Mouse (Mus musculus): ENCODE results near the gene Nfkbiz. TPM values are rescaled to one million over a fixed set of nuclear protein-coding genes. Genes with fewer than 3 reads are reported as not detected.

Gene Nfkbiz
- total and polyA plus RNA-seq, 2 experiments from 2014 or later, result 1.4 to 3.3 TPM

DNA sequence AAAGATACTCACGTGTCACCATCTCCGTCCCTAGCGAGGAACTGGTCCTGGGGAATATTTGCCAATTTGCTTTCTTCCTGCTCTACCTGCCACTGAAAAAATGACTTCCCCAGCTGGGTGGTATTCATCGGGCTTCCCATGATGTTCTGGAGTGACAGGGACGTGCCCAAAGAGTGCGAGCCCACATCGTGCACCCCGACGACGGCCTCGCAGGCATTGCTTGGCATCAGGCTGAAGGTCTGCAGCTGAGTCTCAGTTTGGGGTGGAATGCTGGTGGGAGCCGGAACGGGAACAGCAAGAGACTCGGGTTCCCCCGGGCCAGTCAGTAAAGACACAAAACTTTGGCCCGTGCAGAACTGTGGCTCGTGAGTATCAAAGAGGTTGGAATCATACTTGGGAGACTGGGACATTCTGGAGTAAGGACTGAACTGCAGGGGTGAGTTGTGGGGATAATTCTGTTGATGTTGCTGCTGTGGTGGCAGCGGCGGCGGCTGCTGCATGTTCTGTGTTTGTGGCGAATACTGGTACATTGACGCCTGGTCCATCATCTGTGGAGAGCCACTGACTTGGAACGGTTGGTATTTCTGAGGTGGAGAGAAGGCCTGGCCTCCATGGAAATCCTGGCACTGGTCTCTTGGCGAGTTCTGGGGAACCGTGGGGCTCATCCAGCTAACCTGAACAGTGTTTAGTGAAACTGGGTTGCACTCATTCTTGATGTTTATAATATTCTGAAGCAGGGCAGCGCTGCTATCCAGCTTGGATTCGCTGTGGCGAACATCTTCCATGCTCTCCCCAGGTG, 20.8 kb downstream of the Nfkbiz start:
- Histone ChIP-seq H3K27ac (no peak overlapping the region), H3K9ac (replicated peaks; ENCODE audit: low read length) (no peak overlapping the region), H3K4me2 (ENCODE audit: low read depth, low read length) (no peak overlapping the region), H3K9me3 (ENCODE audit: low read length) (no peaks in the 10 kb centered on the region), H3K36me3 (ENCODE audit: insufficient read depth, low read length) (peaks cover 31% of the 10 kb centered on the region), H3K4me1 (ENCODE audit: insufficient read depth, low read length) (peaks cover 4% of the 10 kb centered on the region; the same call in 1 of the 2 replicates), H3K27me3 (ENCODE audit: insufficient read depth, low read length) (no peaks in the 10 kb centered on the region), H3K4me3 (ENCODE audit: low read length) (no peak overlapping the region)
- TF ChIP-seq CTCF (IDR thresholded peaks at IDR 0.05; ENCODE audit: low read depth), result no peak
- 93% methylated on average over 28 of the region's 28 CpGs for WGBS
- no peak for ATAC-seq
- no peak for DNase-seq (ENCODE audit: low spot score)

DNA sequence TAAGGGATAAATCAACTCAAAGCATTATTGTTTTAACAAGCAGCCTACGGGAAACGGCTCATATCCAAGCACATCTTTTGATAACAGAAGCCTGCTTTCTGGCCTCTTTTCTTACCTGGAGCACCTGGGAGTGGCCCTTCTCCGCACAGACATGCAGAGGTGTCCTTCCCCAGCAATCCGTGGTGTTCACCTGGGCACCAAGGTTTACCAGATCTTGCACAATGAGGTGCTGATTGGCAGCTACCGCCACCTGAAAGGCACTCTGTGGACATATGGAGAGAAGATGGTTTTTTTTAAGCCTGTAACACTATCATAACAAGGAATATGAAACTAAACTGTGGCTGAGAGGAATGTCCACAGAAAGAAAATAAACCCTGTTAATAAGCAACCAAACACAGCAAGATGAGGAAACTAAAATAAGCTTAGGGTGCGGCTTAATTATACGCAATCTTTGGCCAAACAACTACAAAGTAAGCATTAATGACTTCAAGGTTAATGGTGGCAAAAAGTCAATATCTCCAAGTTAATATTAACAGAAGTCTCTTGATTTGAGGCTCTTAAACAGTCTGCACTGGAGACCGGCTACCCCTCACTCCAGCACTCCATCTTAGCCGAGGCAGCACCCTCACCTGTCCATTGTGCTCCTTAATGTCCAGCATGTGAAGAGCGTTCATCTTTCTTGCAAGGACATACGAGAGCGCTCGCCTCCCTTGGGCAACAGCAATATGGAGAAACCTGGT, 22.3 kb downstream of the Nfkbiz start:
- Histone ChIP-seq H3K36me3 (ENCODE audit: insufficient read depth, low read length) (peaks cover 37% of the 10 kb centered on the region), H3K4me3 (ENCODE audit: low read length) (no peak overlapping the region)

DNA sequence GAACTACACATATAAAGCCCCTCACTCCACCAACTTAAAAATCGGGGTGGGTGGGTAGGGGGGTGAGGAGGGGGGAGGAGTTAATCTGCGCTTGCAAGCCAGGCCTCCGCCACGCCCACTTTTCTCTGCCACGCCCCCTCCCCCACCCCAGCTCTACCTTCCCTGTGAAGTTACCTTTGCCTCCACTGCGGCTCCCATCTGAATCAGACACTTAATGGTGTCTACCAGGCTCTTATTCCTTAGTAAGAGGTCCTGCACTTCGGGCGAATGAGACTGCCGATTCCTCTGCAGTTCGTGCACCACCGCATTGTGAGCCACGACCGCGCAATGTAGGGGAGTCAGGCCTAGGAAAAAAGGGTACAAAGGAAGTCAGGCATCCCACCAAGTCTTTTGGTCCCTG, 23.2 kb downstream of the Nfkbiz start:
- H3K27ac ChIP-seq, result no peak overlapping the region
- DNase-seq (ENCODE audit: low spot score), result no peak
- H3K36me3 ChIP-seq (ENCODE audit: insufficient read depth, low read length), result peaks cover 40% of the 10 kb centered on the region

More for the DNA sequence above, 22.3 kb downstream of the Nfkbiz start:
- Histone ChIP-seq H3K27ac (no peak overlapping the region), H3K4me1 (ENCODE audit: insufficient read depth, low read length) (peaks cover 4% of the 10 kb centered on the region; the same call in 1 of the 2 replicates), H3K9ac (replicated peaks; ENCODE audit: low read length) (no peak overlapping the region), H3K4me2 (ENCODE audit: low read depth, low read length) (no peak overlapping the region), H3K27me3 (ENCODE audit: insufficient read depth, low read length) (no peaks in the 10 kb centered on the region), H3K9me3 (ENCODE audit: low read length) (no peaks in the 10 kb centered on the region)
- 96% methylated on average over 13 of the region's 13 CpGs for WGBS
- no peak for TF ChIP-seq CTCF (IDR thresholded peaks at IDR 0.05; ENCODE audit: low read depth)
- no peak for ATAC-seq
- DNase-seq (ENCODE audit: low spot score), result no peak

GRCm38 (mm10) chr16:55814686-55815085, 24.0 kb downstream of the Nfkbiz start:
- H3K4me2 ChIP-seq (ENCODE audit: low read depth, low read length), result no peak overlapping the region
- 96% methylated on average over 6 of the region's 6 CpGs for WGBS
- H3K4me3 ChIP-seq (ENCODE audit: low read length), result no peak overlapping the region
- no peak overlapping the region for H3K27ac ChIP-seq
- no peak overlapping the region for H3K9ac ChIP-seq (replicated peaks; ENCODE audit: low read length)
- H3K27me3 ChIP-seq (ENCODE audit: insufficient read depth, low read length), result no peaks in the 10 kb centered on the region
- TF ChIP-seq CTCF (IDR thresholded peaks at IDR 0.05; ENCODE audit: low read depth), result no peak
- H3K4me1 ChIP-seq (ENCODE audit: insufficient read depth, low read length), result peaks cover 4% of the 10 kb centered on the region; the same call in 1 of the 2 replicates
- H3K9me3 ChIP-seq (ENCODE audit: low read length), result no peaks in the 10 kb centered on the region
- ATAC-seq, result no peak
- no peak for DNase-seq (ENCODE audit: low spot score)
- H3K36me3 ChIP-seq (ENCODE audit: insufficient read depth, low read length), result peaks cover 40% of the 10 kb centered on the region

More for the DNA sequence above, 23.2 kb downstream of the Nfkbiz start:
- Histone ChIP-seq H3K9ac (replicated peaks; ENCODE audit: low read length) (no peak overlapping the region), H3K4me1 (ENCODE audit: insufficient read depth, low read length) (peaks cover 4% of the 10 kb centered on the region; the same call in 1 of the 2 replicates), H3K27me3 (ENCODE audit: insufficient read depth, low read length) (no peaks in the 10 kb centered on the region), H3K4me2 (ENCODE audit: low read depth, low read length) (no peak overlapping the region), H3K9me3 (ENCODE audit: low read length) (no peaks in the 10 kb centered on the region), H3K4me3 (ENCODE audit: low read length) (no peak overlapping the region)
- WGBS, result 85% methylated on average over 14 of the region's 14 CpGs
- no peak for ATAC-seq
- no peak for TF ChIP-seq CTCF (IDR thresholded peaks at IDR 0.05; ENCODE audit: low read depth)

DNA sequence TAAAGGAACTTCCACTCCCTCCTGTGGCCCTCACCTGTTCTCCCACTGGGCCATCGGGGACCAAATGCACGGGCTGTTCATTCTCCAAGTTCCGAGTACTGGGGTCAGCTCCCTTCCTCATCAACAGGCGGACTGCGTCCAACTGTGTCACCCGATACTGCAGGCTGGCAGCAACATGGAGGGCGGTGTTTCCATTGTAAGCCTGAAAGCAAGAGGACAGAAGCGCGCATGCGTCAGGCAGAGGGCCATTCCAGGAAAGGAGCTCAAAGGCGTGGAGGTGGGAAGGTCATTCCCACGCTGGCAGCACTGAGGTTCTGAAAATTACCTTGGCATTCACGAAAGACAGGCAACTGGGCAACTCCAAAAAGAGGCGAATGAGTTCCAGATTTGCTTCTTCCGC, 24.8 kb downstream of the Nfkbiz start:
- Histone ChIP-seq H3K27me3 (ENCODE audit: insufficient read depth, low read length) (no peaks in the 10 kb centered on the region), H3K4me3 (ENCODE audit: low read length) (no peak overlapping the region), H3K9me3 (ENCODE audit: low read length) (no peaks in the 10 kb centered on the region), H3K9ac (replicated peaks; ENCODE audit: low read length) (no peak overlapping the region), H3K27ac (no peak overlapping the region), H3K36me3 (ENCODE audit: insufficient read depth, low read length) (peaks cover 40% of the 10 kb centered on the region), H3K4me2 (ENCODE audit: low read depth, low read length) (no peak overlapping the region), H3K4me1 (ENCODE audit: insufficient read depth, low read length) (peaks cover 1% of the 10 kb centered on the region; the same call in 1 of the 2 replicates)
- ATAC-seq (no peak), DNase-seq (ENCODE audit: low spot score) (no peak)
- no peak for TF ChIP-seq CTCF (IDR thresholded peaks at IDR 0.05; ENCODE audit: low read depth)
- 77% methylated on average over 15 of the region's 15 CpGs for WGBS

GRCm38 (mm10) chr16:55811792-55812191, 26.9 kb downstream of the Nfkbiz start:
- Histone ChIP-seq H3K36me3 (ENCODE audit: insufficient read depth, low read length) (peaks cover 33% of the 10 kb centered on the region), H3K27ac (no peak overlapping the region), H3K4me1 (ENCODE audit: insufficient read depth, low read length) (no peaks in the 10 kb centered on the region), H3K9me3 (ENCODE audit: low read length) (no peaks in the 10 kb centered on the region), H3K4me3 (ENCODE audit: low read length) (no peak overlapping the region), H3K4me2 (ENCODE audit: low read depth, low read length) (no peak overlapping the region), H3K27me3 (ENCODE audit: insufficient read depth, low read length) (no peaks in the 10 kb centered on the region), H3K9ac (replicated peaks; ENCODE audit: low read length) (no peak overlapping the region)
- DNase-seq (ENCODE audit: low spot score), result no peak
- ATAC-seq, result no peak
- WGBS, result 92% methylated on average over 6 of the region's 6 CpGs
- TF ChIP-seq CTCF (IDR thresholded peaks at IDR 0.05; ENCODE audit: low read depth), result no peak
